Mouse (Mus musculus) cortical plate, adult 2 months (tissue): Measurements from ENCODE around the gene Scn8a. TPM values are rescaled to one million over a fixed set of nuclear protein-coding genes. Genes with fewer than 3 reads are reported as not detected.

Source experiments
- H3K27ac ChIP-seq: fragments of 200-500 bp; 2 replicates; pipeline ENCODE4 v1.5.1; 2012; ENCODE audit warnings: low read length, control low read depth, inconsistent platforms; ENCODE audit not compliant: insufficient read depth
- H3K4me1 ChIP-seq: fragments of 200-500 bp; 2 replicates; pipeline ENCODE4 v1.6.1; 2011; ENCODE audit warnings: low read length; ENCODE audit not compliant: control insufficient read depth, insufficient read depth
- H3K4me3 ChIP-seq: fragments of 200-500 bp; 2 replicates; pipeline ENCODE4 v1.5.1; 2011; ENCODE audit warnings: mild to moderate bottlenecking, low read length, control low read depth; ENCODE audit not compliant: insufficient read depth
- CTCF ChIP-seq: fragments of 200-500 bp; IDR thresholded peaks from 2 replicates; pipeline ENCODE4 v1.5.1; 2011; ENCODE audit warnings: mild to moderate bottlenecking, control low read depth, low read length; ENCODE audit not compliant: insufficient read depth; ENCODE audit errors: extremely low read depth
- POLR2A ChIP-seq: fragments of 200-500 bp; IDR thresholded peaks from 2 replicates; pipeline ENCODE4 v1.6.1; 2011; ENCODE audit warnings: mild to moderate bottlenecking, low read length, control low read depth; ENCODE audit not compliant: insufficient read depth; ENCODE audit errors: extremely low read depth
- polyA plus RNA-seq: library from polyadenylated mRNA; depleted of rRNA; stranded (reverse); fragments of >200 nt; gene quantifications from 2 replicates; pipeline ENCODE4 v1.2.3, GENCODE M21; 2012

The Scn8a gene
- polyA plus RNA-seq, 1 experiment = 111 TPM

GRCm38 (mm10) chr15:100871107-100872011 lies 1.7 kb downstream of the Scn8a start:
- Histone ChIP-seq H3K4me1 (peaks cover 6% of the 10 kb centered on the region), H3K27ac (peak overlapping the region; percentile 95), H3K4me3 (peak overlapping the region; percentile 83)
- TF ChIP-seq CTCF (no peak), POLR2A (no peak)

DNA sequence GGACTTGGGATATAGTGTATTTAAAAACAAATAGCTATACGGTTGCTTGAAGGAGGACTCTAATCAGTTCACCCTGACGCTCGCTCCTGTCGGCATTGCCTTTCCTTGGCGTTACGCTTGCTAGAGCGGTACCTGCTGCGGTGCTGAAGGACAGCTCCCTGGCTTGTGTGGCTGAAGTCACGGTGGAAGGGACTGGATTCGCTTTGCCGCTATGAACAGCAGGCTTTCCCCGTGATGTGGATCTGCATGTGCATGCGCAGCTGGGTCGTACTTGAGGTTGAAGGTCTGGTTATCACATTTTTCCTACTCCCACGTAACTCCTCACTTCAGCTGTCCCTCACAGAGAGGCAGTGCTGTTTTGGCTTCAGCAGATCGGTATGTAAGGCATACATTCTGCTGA lies 3.5 kb downstream of the Scn8a start:
- H3K4me3 ChIP-seq = peak overlapping the region; percentile 83
- TF ChIP-seq POLR2A (peak; percentile 78; the same call in 1 of the 2 replicates), CTCF (no peak)
- H3K27ac ChIP-seq = no peak overlapping the region
- H3K4me1 ChIP-seq = peaks cover 9% of the 10 kb centered on the region

- Histone ChIP-seq H3K4me3 (no peak overlapping the region), H3K27ac (no peak overlapping the region), H3K4me1 (peaks cover 24% of the 10 kb centered on the region)
- TF ChIP-seq POLR2A (no peak), CTCF (no peak)
Observed at GRCm38 (mm10) chr15:100879073-100879472, 9.4 kb downstream of the Scn8a start.

- H3K27ac ChIP-seq = no peak overlapping the region
- H3K4me3 ChIP-seq = no peak overlapping the region
- peaks cover 18% of the 10 kb centered on the region for H3K4me1 ChIP-seq
- TF ChIP-seq POLR2A (no peak), CTCF (no peak)
Observed at GRCm38 (mm10) chr15:100881385-100881784, 11.7 kb downstream of the Scn8a start.

GRCm38 (mm10) chr15:100884481-100884880 lies 14.8 kb downstream of the Scn8a start:
- TF ChIP-seq CTCF (no peak), POLR2A (no peak)
- peaks cover 12% of the 10 kb centered on the region for H3K4me1 ChIP-seq
- no peak overlapping the region for H3K4me3 ChIP-seq
- no peak overlapping the region for H3K27ac ChIP-seq

GRCm38 (mm10) chr15:100891962-100892361 lies 22.3 kb downstream of the Scn8a start:
- H3K4me3 ChIP-seq = no peak overlapping the region
- TF ChIP-seq POLR2A = no peak
- TF ChIP-seq CTCF = no peak
- no peak overlapping the region for H3K27ac ChIP-seq
- peaks cover 5% of the 10 kb centered on the region for H3K4me1 ChIP-seq

DNA sequence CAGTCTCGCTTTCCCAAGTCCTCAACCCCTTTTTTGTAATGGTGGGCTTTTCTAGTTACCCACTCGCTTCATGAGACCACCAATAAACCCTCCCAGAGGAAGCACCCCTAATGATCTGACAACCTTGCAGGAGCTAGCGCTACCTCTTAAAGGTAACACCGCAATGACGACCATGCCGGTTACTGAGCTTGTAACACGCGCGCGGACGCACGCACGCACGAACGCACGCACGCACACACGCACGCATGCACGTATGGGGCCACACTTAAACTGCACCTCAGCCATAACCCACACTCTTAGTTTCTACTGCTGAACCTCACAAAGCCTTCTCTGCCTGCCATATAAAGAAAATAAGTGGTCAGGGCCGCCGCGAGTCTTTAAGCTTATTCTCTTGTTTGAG lies 26.8 kb downstream of the Scn8a start:
- TF ChIP-seq POLR2A (no peak), CTCF (no peak)
- no peak overlapping the region for H3K4me3 ChIP-seq
- H3K4me1 ChIP-seq = 0 out of 2 replicates have a peak, but pooled peaks cover 3% of the 10 kb centered on the region
- no peak overlapping the region for H3K27ac ChIP-seq

DNA sequence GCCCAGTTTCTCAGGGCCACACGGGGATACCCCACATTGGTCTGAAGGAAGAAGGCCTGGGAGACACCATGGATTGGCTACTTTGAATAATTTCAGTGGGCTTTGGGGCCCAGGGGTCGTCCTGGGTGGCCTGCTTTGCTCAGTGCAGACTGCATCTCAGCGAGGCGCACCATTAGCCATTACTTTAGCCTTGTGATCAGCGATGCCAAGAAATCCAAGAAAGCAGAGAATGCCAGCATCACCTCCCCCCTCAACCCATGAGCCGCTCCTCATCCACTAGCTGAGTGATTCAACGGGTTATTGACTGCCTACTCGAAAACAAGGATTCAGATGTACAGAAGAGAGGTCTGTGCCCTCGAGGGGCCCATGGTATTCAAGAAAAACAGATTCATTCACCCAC lies 34.2 kb downstream of the Scn8a start:
- H3K27ac ChIP-seq = no peak overlapping the region
- H3K4me3 ChIP-seq = no peak overlapping the region
- TF ChIP-seq CTCF (no peak), POLR2A (no peak)
- H3K4me1 ChIP-seq = no peaks in the 10 kb centered on the region; the same call in 1 of the 2 replicates

DNA sequence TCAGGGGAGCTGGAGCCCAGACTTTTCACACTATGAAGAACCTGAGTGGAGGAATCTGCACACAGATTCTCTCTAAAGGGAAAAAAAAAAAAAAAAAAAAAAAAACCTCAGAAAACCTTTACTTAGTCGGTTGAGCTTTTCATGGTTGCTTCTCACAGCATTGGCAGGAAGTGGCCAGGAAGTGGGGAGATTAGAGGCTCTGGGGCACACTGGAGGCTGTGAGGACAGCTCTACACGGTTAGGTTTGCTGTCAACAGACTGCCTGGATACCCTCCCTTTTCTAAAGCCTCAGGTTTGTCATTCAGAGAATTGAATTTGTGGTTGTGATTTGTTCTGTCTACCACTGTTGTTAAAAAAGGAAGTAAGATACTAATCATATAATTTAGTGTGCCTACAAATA lies 35.3 kb downstream of the Scn8a start:
- peaks cover 6% of the 10 kb centered on the region for H3K4me1 ChIP-seq
- H3K27ac ChIP-seq = no peak overlapping the region
- TF ChIP-seq CTCF (no peak), POLR2A (no peak)
- H3K4me3 ChIP-seq = no peak overlapping the region

DNA sequence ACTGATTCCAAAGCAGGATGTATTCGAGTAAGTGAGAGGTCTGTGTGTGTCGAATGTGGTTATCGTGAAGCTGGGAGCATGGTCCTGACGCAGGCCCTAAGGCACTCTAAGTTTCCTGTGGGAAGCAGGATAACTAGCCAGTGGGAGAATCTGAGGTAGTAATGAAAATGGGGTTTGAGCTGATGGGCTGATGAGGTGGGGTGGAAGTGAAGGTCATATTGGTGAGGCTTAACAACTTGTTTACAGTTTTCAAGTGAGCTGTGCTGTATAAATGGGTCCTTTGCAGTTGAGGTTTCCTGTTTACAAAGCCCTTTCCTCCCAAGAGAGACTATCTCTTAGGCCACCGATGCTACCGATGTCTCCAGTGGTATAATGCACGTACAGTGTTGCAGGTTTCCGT lies 36.1 kb downstream of the Scn8a start:
- Histone ChIP-seq H3K27ac (no peak overlapping the region), H3K4me3 (no peak overlapping the region), H3K4me1 (peaks cover 8% of the 10 kb centered on the region)
- no peak for TF ChIP-seq POLR2A
- no peak for TF ChIP-seq CTCF
